Mouse (Mus musculus): ENCODE results near the gene Csmd2. TPM values are rescaled to one million over a fixed set of nuclear protein-coding genes. Genes with fewer than 3 reads are reported as not detected.

The Csmd2 gene
- not detected in 2 replicates for total RNA-seq (2014; fragmentation: Nextera tagmentation)
- 0.06 and 0.11 TPM in 2 replicates for total RNA-seq (2017)
- polyA plus RNA-seq (2012), result not detected in 2 replicates

DNA sequence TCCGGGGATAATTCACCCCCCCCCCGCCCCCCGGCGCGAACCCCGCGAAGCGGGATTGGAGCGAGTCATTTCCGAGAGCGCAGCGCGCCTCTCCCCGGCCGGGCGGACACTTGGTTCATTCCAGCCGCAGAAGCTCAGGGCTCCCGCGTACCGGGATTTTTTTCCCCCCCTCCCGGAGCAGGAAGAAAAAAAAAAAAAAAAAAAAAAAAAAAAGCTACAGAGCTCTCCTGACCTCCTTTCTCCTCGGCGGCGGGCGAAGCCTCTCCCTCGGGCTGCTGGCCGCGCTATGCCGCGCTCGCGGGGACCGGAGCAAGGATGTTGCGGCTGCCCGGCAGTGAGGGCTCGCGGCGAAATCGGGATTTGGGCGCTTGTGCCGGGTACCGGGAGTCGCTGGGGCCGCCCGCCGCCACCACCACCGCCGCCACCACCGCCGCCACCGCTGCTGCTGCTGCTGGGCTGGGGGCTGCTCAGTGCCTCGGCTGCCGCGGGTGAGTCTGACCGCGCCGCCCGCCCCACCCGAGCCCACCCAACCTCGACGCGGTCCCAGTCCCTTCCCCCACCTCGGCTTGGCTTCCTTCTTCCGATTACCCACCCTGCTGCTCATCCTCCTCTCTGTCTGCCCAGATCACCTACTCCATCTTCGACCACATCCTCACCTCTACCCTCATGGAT lies at the start of gene Csmd2:
Csmd2 (plus strand) TSS at position 74 of the 672 bp plus-strand sequence.
- H3K4me1 ChIP-seq (ENCODE audit: insufficient read depth, low read depth, low read length), result no peaks in the 10 kb centered on the region
- ATAC-seq (ENCODE audit: extremely low read depth, insufficient number of reproducible peaks, low FRiP score, poor library complexity, severe bottlenecking) (no peak), DNase-seq (ENCODE audit: low spot score) (no peak)
- H3K9me3 ChIP-seq (replicated peaks), result peaks cover 88% of the 10 kb centered on the region
- H3K4me3 ChIP-seq (ENCODE audit: low read depth, low read length), result no peak within 1 kb of the TSS
- H3K36me3 ChIP-seq (replicated peaks), result no peaks in the 10 kb centered on the region
- TF ChIP-seq CTCF (IDR thresholded peaks at IDR 0.05; ENCODE audit: low read depth, low read length), result no peak
- TF ChIP-seq POLR2AphosphoS5 (IDR thresholded peaks at IDR 0.05; ENCODE audit: insufficient replicate concordance, low read depth, low read length), result no peak
- TF ChIP-seq GATA1 (IDR thresholded peaks at IDR 0.05; ENCODE audit: borderline replicate concordance, low read length), result no peak
- no peak for TF ChIP-seq GATA2 (IDR thresholded peaks at IDR 0.05; ENCODE audit: borderline replicate concordance, low read depth, low read length)
- no peak for TF ChIP-seq TAL1 (conservative IDR thresholded peaks at IDR 0.05; ENCODE audit: low read depth, low read length)
- no peaks in the 10 kb centered on the region for H3K27me3 ChIP-seq (ENCODE audit: insufficient read depth, low read length)

DNA sequence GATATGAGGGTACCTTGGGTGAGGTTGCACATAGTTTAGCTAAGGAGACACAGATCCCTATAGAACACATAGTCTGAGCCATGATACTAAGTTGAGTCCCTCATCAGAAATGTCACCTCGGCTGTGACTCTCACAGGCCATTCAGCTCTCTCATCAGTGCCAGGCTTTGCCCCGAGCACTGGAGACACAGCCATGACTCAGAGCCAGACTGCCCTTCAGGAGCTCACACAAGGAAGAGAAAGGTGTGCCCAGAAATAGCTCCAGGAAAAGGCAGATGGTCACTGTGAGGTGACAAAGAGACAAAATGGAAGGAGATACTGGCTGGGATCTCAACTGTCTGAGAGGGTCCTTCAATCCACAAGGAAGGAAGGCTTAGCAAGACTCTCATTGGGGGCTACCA lies 40.0 kb upstream of the Csmd2 start:
- Histone ChIP-seq H3K9me3 (replicated peaks) (peaks cover 82% of the 10 kb centered on the region), H3K4me3 (ENCODE audit: low read depth, low read length) (no peak overlapping the region), H3K27me3 (ENCODE audit: insufficient read depth, low read length) (no peaks in the 10 kb centered on the region), H3K4me1 (ENCODE audit: insufficient read depth, low read depth, low read length) (no peaks in the 10 kb centered on the region), H3K36me3 (replicated peaks) (no peaks in the 10 kb centered on the region)
- TF ChIP-seq TAL1 (conservative IDR thresholded peaks at IDR 0.05; ENCODE audit: low read depth, low read length), result no peak
- TF ChIP-seq CTCF (IDR thresholded peaks at IDR 0.05; ENCODE audit: low read depth, low read length), result no peak
- no peak for TF ChIP-seq POLR2AphosphoS5 (IDR thresholded peaks at IDR 0.05; ENCODE audit: insufficient replicate concordance, low read depth, low read length)
- TF ChIP-seq GATA1 (IDR thresholded peaks at IDR 0.05; ENCODE audit: borderline replicate concordance, low read length), result no peak
- no peak for ATAC-seq (ENCODE audit: extremely low read depth, insufficient number of reproducible peaks, low FRiP score, poor library complexity, severe bottlenecking)
- no peak for DNase-seq (ENCODE audit: low spot score)

DNA sequence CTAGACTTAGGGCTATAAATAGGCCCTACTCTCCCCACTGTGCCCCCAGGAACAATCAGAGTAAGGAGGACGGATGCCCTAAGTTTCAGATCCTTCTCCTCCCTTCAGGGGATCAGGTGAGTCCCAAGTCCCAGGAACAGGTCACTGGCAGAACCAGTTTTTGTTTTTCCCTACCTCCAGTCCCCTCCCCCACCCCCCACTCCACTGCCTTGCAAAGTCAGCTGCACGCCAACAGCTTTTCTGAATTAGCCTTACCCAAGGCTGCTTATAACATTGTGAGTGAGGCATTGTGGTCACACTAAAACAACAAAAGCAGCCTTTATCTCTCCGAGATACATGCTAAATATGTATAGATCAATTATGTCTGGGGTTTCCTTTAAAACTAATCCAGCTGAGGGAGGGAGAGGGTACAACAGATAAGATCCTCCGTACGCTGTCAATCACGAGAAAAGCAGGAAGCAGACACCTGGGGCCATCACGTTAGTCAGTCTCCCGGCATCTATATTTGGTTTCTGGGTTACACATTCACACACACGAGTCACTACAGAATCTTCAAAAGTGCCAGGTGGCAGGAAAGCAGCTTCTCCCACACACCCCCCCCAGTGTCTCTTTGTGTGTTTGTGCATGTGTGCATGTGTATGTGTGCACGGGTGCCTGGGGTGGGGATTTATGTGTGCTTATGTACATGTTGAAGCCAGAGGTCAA lies 34.5 kb upstream of the Csmd2 start:
- TF ChIP-seq GATA2 (IDR thresholded peaks at IDR 0.05; ENCODE audit: borderline replicate concordance, low read depth, low read length), result no peak
- no peak for TF ChIP-seq POLR2AphosphoS5 (IDR thresholded peaks at IDR 0.05; ENCODE audit: insufficient replicate concordance, low read depth, low read length)
- TF ChIP-seq TAL1 (conservative IDR thresholded peaks at IDR 0.05; ENCODE audit: low read depth, low read length), result no peak
- TF ChIP-seq CTCF (IDR thresholded peaks at IDR 0.05; ENCODE audit: low read depth, low read length), result no peak
- no peak for TF ChIP-seq GATA1 (IDR thresholded peaks at IDR 0.05; ENCODE audit: borderline replicate concordance, low read length)
- H3K4me3 ChIP-seq (ENCODE audit: low read depth, low read length), result no peak overlapping the region
- H3K4me1 ChIP-seq (ENCODE audit: insufficient read depth, low read depth, low read length), result no peaks in the 10 kb centered on the region
- DNase-seq (ENCODE audit: low spot score) (no peak), ATAC-seq (ENCODE audit: extremely low read depth, insufficient number of reproducible peaks, low FRiP score, poor library complexity, severe bottlenecking) (no peak)
- H3K36me3 ChIP-seq (replicated peaks), result no peaks in the 10 kb centered on the region
- H3K9me3 ChIP-seq (replicated peaks), result peaks cover 90% of the 10 kb centered on the region
- H3K27me3 ChIP-seq (ENCODE audit: insufficient read depth, low read length), result no peaks in the 10 kb centered on the region

DNA sequence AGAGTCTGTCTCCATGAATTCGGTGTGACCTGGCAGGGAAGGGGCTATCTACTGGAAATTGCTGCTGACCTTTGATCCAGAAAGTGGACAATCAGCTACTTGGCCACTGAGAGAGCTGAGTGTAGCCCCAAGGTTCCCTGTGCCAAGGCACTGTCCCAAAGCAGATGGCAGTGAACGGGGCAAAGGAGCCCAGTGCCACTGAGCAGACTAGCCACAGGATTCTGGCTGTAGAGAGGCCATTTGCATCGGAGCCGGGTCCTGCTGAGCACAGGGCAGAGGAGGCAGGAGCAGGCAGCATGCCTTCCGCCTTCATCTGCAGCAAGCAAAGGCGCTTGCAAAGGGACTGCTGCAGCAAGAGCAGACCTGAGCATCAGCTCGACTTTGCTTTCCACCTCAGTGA lies 18.6 kb upstream of the Csmd2 start:
- H3K9me3 ChIP-seq (replicated peaks), result peaks cover 78% of the 10 kb centered on the region
- TF ChIP-seq CTCF (IDR thresholded peaks at IDR 0.05; ENCODE audit: low read depth, low read length), result no peak
- TF ChIP-seq GATA1 (IDR thresholded peaks at IDR 0.05; ENCODE audit: borderline replicate concordance, low read length), result no peak
- no peak for TF ChIP-seq GATA2 (IDR thresholded peaks at IDR 0.05; ENCODE audit: borderline replicate concordance, low read depth, low read length)
- no peak for TF ChIP-seq TAL1 (conservative IDR thresholded peaks at IDR 0.05; ENCODE audit: low read depth, low read length)
- no peak for TF ChIP-seq POLR2AphosphoS5 (IDR thresholded peaks at IDR 0.05; ENCODE audit: insufficient replicate concordance, low read depth, low read length)
- H3K4me3 ChIP-seq (ENCODE audit: low read depth, low read length), result no peak overlapping the region
- no peaks in the 10 kb centered on the region for H3K36me3 ChIP-seq (replicated peaks)
- no peaks in the 10 kb centered on the region; the same call in 1 of the 2 replicates for H3K27me3 ChIP-seq (ENCODE audit: insufficient read depth, low read length)
- no peak for ATAC-seq (ENCODE audit: extremely low read depth, insufficient number of reproducible peaks, low FRiP score, poor library complexity, severe bottlenecking)
- no peak for DNase-seq (ENCODE audit: low spot score)
- H3K4me1 ChIP-seq (ENCODE audit: insufficient read depth, low read depth, low read length), result no peaks in the 10 kb centered on the region

DNA sequence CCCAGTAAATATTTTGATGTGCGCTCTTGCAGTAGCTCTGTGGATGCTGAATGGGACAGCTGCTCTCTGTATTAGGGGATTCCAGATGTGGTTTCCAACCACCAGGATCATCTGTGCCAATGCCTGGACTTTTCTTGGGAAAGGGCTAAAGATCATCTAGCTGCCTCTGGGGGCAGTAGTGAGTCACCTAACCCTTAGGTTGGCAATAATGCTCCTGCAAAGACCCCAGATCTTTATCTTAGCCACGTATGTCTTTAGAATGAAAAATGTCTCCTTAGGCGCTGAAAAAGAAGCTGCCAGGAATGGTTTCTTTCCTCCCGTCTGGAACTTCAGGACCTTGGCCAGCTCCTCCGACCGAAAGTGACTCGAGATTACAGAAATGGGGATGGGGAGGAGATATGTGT lies 17.6 kb upstream of the Csmd2 start:
- no peak for ATAC-seq (ENCODE audit: extremely low read depth, insufficient number of reproducible peaks, low FRiP score, poor library complexity, severe bottlenecking)
- Histone ChIP-seq H3K9me3 (replicated peaks) (peaks cover 74% of the 10 kb centered on the region), H3K4me1 (ENCODE audit: insufficient read depth, low read depth, low read length) (no peaks in the 10 kb centered on the region), H3K4me3 (ENCODE audit: low read depth, low read length) (no peak overlapping the region), H3K27me3 (ENCODE audit: insufficient read depth, low read length) (no peaks in the 10 kb centered on the region; the same call in 1 of the 2 replicates), H3K36me3 (replicated peaks) (no peaks in the 10 kb centered on the region)
- DNase-seq (ENCODE audit: low spot score), result no peak
- TF ChIP-seq GATA1 (IDR thresholded peaks at IDR 0.05; ENCODE audit: borderline replicate concordance, low read length), result no peak
- no peak for TF ChIP-seq CTCF (IDR thresholded peaks at IDR 0.05; ENCODE audit: low read depth, low read length)
- TF ChIP-seq TAL1 (conservative IDR thresholded peaks at IDR 0.05; ENCODE audit: low read depth, low read length), result no peak
- no peak for TF ChIP-seq POLR2AphosphoS5 (IDR thresholded peaks at IDR 0.05; ENCODE audit: insufficient replicate concordance, low read depth, low read length)
- TF ChIP-seq GATA2 (IDR thresholded peaks at IDR 0.05; ENCODE audit: borderline replicate concordance, low read depth, low read length), result no peak
